Mouse (Mus musculus) limb, embryonic 11.5 days (tissue): ENCODE measurements around the gene Mageh1. TPM values are rescaled to one million over a fixed set of nuclear protein-coding genes. Genes with fewer than 3 reads are reported as not detected.
"Not testable (repeated sequence)": the region's sequence is repeated elsewhere in the genome, so short reads cannot be mapped to it uniquely, and the experiment has no call there.

Experiments used
- ATAC-seq: fragments of 200-750 bp; cut with Nextera tagmentation; 2 replicates; pipeline ENCODE4 v1.8.0; 2017; ENCODE audit warnings: low read depth; ENCODE audit not compliant: insufficient number of reproducible peaks, low FRiP score, low TSS enrichment
- DNase-seq: peaks from one replicate; pipeline ENCODE4 v3.0.0-alpha.2; 2015; ENCODE audit warnings: low spot score
- H3K27ac ChIP-seq: fragments of 300-500 bp; sonication (generic); replicated peaks from 2 replicates; pipeline ENCODE4 v1.5.1; 2014; ENCODE audit warnings: low read depth, mild to moderate bottlenecking, low read length
- H3K27me3 ChIP-seq: fragments of 300-500 bp; sonication (generic); 2 replicates; pipeline ENCODE4 v1.6.1; 2014; ENCODE audit warnings: mild to moderate bottlenecking, low read length, mixed read lengths; ENCODE audit not compliant: control insufficient read depth, insufficient read depth
- H3K36me3 ChIP-seq: fragments of 300-500 bp; sonication (generic); 2 replicates; pipeline ENCODE4 v1.6.1; 2014; ENCODE audit warnings: mild to moderate bottlenecking, low read length, moderate library complexity, mixed read lengths; ENCODE audit not compliant: control insufficient read depth, insufficient read depth
- H3K4me1 ChIP-seq: fragments of 300-500 bp; sonication (generic); 2 replicates; pipeline ENCODE4 v1.6.1; 2014; ENCODE audit warnings: low read length, mixed read lengths; ENCODE audit not compliant: control insufficient read depth, insufficient read depth
- H3K4me2 ChIP-seq: fragments of 300-500 bp; sonication (generic); 2 replicates; pipeline ENCODE4 v1.6.1; 2014; ENCODE audit warnings: low read depth, mild to moderate bottlenecking, moderate library complexity; ENCODE audit not compliant: severe bottlenecking
- H3K4me3 ChIP-seq: fragments of 300-500 bp; sonication (generic); 2 replicates; pipeline ENCODE4 v1.5.1; 2014; ENCODE audit warnings: low read depth, low read length
- H3K9ac ChIP-seq: fragments of 300-500 bp; sonication (generic); 2 replicates; pipeline ENCODE4 v1.6.1; 2014; ENCODE audit warnings: mild to moderate bottlenecking, low read length
- H3K9me3 ChIP-seq: fragments of 300-500 bp; sonication (generic); 2 replicates; pipeline ENCODE4 v1.6.1; 2016; ENCODE audit warnings: low read length; ENCODE audit not compliant: control insufficient read depth
- WGBS: fragments of 180-500 bp; shearing (Covaris S2); extraction: QIAGEN DNeasy Blood & Tissue Kit; methylation state at CpG from one replicate; pipeline ENCODE4 v1.1.7; 2014; 5-methylcytosine and 5-hydroxymethylcytosine counted together
- polyA plus RNA-seq: library from polyadenylated mRNA; unstranded; fragments of >200 nt; fragmentation: Nextera tagmentation; extraction: Ambion mirVana; gene quantifications from 2 replicates; pipeline ENCODE4 v1.2.1, GENCODE M21; 2014

The Mageh1 gene
- 61.5 and 62.0 TPM in 2 replicates for polyA plus RNA-seq

- no peaks in the 10 kb centered on the region for H3K27me3 ChIP-seq
- peak within 1 kb of the TSS; percentile 83 for H3K27ac ChIP-seq
- no peaks in the 10 kb centered on the region for H3K36me3 ChIP-seq
- H3K9ac ChIP-seq, result peak within 1 kb of the TSS; percentile 74
- 22% methylated on average over 46 of the region's 49 CpGs for WGBS
- peak within 1 kb of the TSS; percentile 53 for H3K4me2 ChIP-seq
- DNase-seq, result peak; percentile 83
- peak; percentile 90 for ATAC-seq
- H3K4me3 ChIP-seq, result peak within 1 kb of the TSS; percentile 49
- H3K4me1 ChIP-seq, result no peaks in the 10 kb centered on the region
- H3K9me3 ChIP-seq, result no peaks in the 10 kb centered on the region
These were observed at the start of gene Mageh1 for GRCm38 (mm10) chrX:153037087-153037971. Gene Mageh1 (minus strand): TSS chrX:153037575.

GRCm38 (mm10) chrX:153037972-153038744 is 783 bp upstream of the Mageh1 start:
- H3K4me1 ChIP-seq, H3K9ac ChIP-seq, H3K27me3 ChIP-seq, DNase-seq, H3K36me3 ChIP-seq, H3K27ac ChIP-seq, H3K9me3 ChIP-seq: not testable (repeated sequence)
- Histone ChIP-seq H3K4me2 (peak overlapping the region; percentile 53; the same call in 1 of the 2 replicates), H3K4me3 (peak overlapping the region; percentile 49)
- WGBS, result 17% methylated on average over 6 of the region's 22 CpGs
- peak; percentile 84 for ATAC-seq

- not testable (repeated sequence) for H3K36me3 ChIP-seq, H3K27ac ChIP-seq, ATAC-seq, H3K27me3 ChIP-seq, H3K9me3 ChIP-seq, H3K4me1 ChIP-seq, H3K9ac ChIP-seq, H3K4me3 ChIP-seq, DNase-seq, H3K4me2 ChIP-seq
These were observed 5.8 kb downstream of the Mageh1 start for GRCm38 (mm10) chrX:153031547-153031946.

- H3K9me3 ChIP-seq, DNase-seq, H3K36me3 ChIP-seq, H3K4me2 ChIP-seq, H3K27ac ChIP-seq, H3K4me1 ChIP-seq, H3K9ac ChIP-seq, H3K4me3 ChIP-seq, ATAC-seq, H3K27me3 ChIP-seq: not testable (repeated sequence)
- no CpG with 5 or more reads among the region's 3 CpGs for WGBS
These were observed 11.7 kb downstream of the Mageh1 start for GRCm38 (mm10) chrX:153025709-153026108.

GRCm38 (mm10) chrX:153025255-153025654 is 12.1 kb downstream of the Mageh1 start:
- no CpG with 5 or more reads among the region's 3 CpGs for WGBS
- H3K4me1 ChIP-seq, H3K36me3 ChIP-seq, H3K27me3 ChIP-seq, DNase-seq, ATAC-seq, H3K9ac ChIP-seq, H3K4me2 ChIP-seq, H3K9me3 ChIP-seq, H3K27ac ChIP-seq, H3K4me3 ChIP-seq: not testable (repeated sequence)

GRCm38 (mm10) chrX:153007685-153008047 is 29.7 kb downstream of the Mageh1 start:
- H3K36me3 ChIP-seq, result no peaks in the 10 kb centered on the region
- no peaks in the 10 kb centered on the region for H3K9me3 ChIP-seq
- H3K9ac ChIP-seq, result peak overlapping the region; percentile 58
- H3K27me3 ChIP-seq, result 0 out of 2 replicates have a peak, but pooled peaks cover 2% of the 10 kb centered on the region
- peak overlapping the region; percentile 50 for H3K4me3 ChIP-seq
- H3K4me1 ChIP-seq, result no peaks in the 10 kb centered on the region
- no peak for ATAC-seq
- WGBS, result 37% methylated on average over 9 of the region's 9 CpGs
- peak overlapping the region; percentile 55 for H3K4me2 ChIP-seq
- no peak overlapping the region for H3K27ac ChIP-seq
- DNase-seq, result no peak

- Histone ChIP-seq H3K4me1 (no peaks in the 10 kb centered on the region), H3K27ac (0 out of 2 replicates have a peak overlapping the region, but pooled peaks have one; percentile 42), H3K9ac (peak overlapping the region; percentile 58), H3K9me3 (no peaks in the 10 kb centered on the region), H3K4me3 (peak overlapping the region; percentile 50), H3K36me3 (no peaks in the 10 kb centered on the region), H3K4me2 (peak overlapping the region; percentile 55), H3K27me3 (0 out of 2 replicates have a peak, but pooled peaks cover 2% of the 10 kb centered on the region)
- 19% methylated on average over 58 of the region's 58 CpGs for whole genome bisulfite sequencing
- ATAC-seq (peak; percentile 92), DNase-seq (peak; percentile 69)
These were observed 30.2 kb downstream of the Mageh1 start for GRCm38 (mm10) chrX:153007021-153007684.

GRCm38 (mm10) chrX:153006387-153006841 is 31.0 kb downstream of the Mageh1 start, which contains the start of gene Usp51:
Gene Usp51 (plus strand): TSS chrX:153006469.
- peak within 1 kb of the TSS; percentile 50 for H3K4me3 ChIP-seq
- no peaks in the 10 kb centered on the region for H3K36me3 ChIP-seq
- H3K9ac ChIP-seq, result peak within 1 kb of the TSS; percentile 58
- peak within 1 kb of the TSS; percentile 55 for H3K4me2 ChIP-seq
- WGBS, result 14% methylated on average over 23 of the region's 23 CpGs
- H3K27ac ChIP-seq, result 0 out of 2 replicates have a peak within 1 kb of the TSS, but pooled peaks have one; percentile 42
- peak; percentile 53 for DNase-seq
- no peaks in the 10 kb centered on the region for H3K9me3 ChIP-seq
- ATAC-seq, result peak; percentile 64
- H3K27me3 ChIP-seq, result 0 out of 2 replicates have a peak, but pooled peaks cover 2% of the 10 kb centered on the region
- H3K4me1 ChIP-seq, result no peaks in the 10 kb centered on the region
